ENCODE assay signal across 9 mouse cellular contexts in the genomic region with DNA sequence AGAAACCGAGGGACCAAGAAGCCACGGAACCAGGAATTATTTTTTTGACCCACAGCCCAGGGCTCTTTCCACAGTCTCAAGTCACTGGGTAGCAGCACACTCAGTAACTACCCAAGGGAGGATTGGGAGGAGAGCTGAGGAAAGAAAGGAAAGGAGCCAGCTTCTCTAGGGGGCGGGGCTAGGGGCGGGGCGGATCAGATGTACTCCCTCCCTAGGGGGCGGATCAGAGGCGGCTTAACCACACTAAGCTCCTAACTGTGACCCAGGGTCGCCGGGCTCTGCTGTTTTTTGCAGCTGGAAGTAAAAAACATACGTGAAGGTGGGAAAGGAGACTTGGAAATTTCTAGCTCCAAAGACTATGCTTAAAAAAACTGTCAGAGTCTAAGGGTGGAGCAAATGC. TPM values are rescaled to one million over a fixed set of nuclear protein-coding genes. Genes with fewer than 3 reads are reported as not detected.
DNase-seq lines count a peak whose midpoint lies in the region; ATAC-seq and TF ChIP-seq lines count a peak whose summit lies in the region.
"Had no signal": no experiment of that assay in that cellular context is flagged by ENCODE, and none has a peak within 500 bp of the region (broad histone marks: within the 10 kb centered on the region; RNA-seq: fewer than 3 reads in every experiment).

No protein-coding gene starts in this region.

- peak; percentile 21 for DNase-seq in kidney, adult 2 months
- DNase-seq in kidney, adult 9 months: no peak
- DNase-seq in R1 (ENCODE audit: low read depth, low spot score): peak; percentile 81
- peak; percentile 68 for DNase-seq in mesoderm, embryonic 11.5 days (ENCODE audit: low read depth, low spot score)
- no peak for DNase-seq in left cerebral cortex, adult 8-10 months (ENCODE audit: low spot score in 2 of 2)
- DNase-seq in layer of hippocampus, postnatal 10 days (ENCODE audit: low spot score in 2 of 2): no peak
- DNase-seq in spleen, adult 18-20 months: no peak
- DNase-seq: adrenal gland, adult 2 months had no signal

- no peaks in the 10 kb centered on the region for H3K27me3 ChIP-seq in kidney, adult 2 months (replicated peaks; ENCODE audit: control insufficient read depth, insufficient read depth, low read length)
- H3K27me3 ChIP-seq in hindbrain, embryonic 12.5 days: no peaks in the 10 kb centered on the region

- no peaks in the 10 kb centered on the region for H3K36me3 ChIP-seq in kidney, adult 2 months (ENCODE audit: control insufficient read depth, insufficient read depth, low read length)
- peaks cover 27% of the 10 kb centered on the region for H3K36me3 ChIP-seq in hindbrain, embryonic 12.5 days

- no peak for ATAC-seq in hindbrain, embryonic 12.5 days (ENCODE audit: low FRiP score)

- no peaks in the 10 kb centered on the region for H3K9me3 ChIP-seq in hindbrain, embryonic 12.5 days (replicated peaks)

- H3K4me1 ChIP-seq in kidney, adult 2 months (ENCODE audit: control insufficient read depth, insufficient read depth, low read length): peaks cover 11% of the 10 kb centered on the region
- peaks cover 68% of the 10 kb centered on the region for H3K4me1 ChIP-seq in hindbrain, embryonic 12.5 days

- no peak for TF ChIP-seq CTCF in kidney, adult 2 months (conservative IDR thresholded peaks at IDR 0.05; ENCODE audit: insufficient read depth, insufficient read length, low read depth, low read length)

- H3K4me3 ChIP-seq in kidney, adult 2 months (ENCODE audit: insufficient read depth, low read depth, low read length): no peak overlapping the region
- H3K4me3 ChIP-seq in hindbrain, embryonic 12.5 days: no peak overlapping the region

- no peak overlapping the region for H3K4me2 ChIP-seq in hindbrain, embryonic 12.5 days (replicated peaks)

- H3K9ac ChIP-seq in hindbrain, embryonic 12.5 days: no peak overlapping the region

- 17% methylated on average over 10 of the region's 10 CpGs for WGBS in kidney, adult 2 months
- WGBS in hindbrain, embryonic 12.5 days: 3% methylated on average over 10 of the region's 10 CpGs

- TF ChIP-seq POLR2A in kidney, adult 2 months (IDR thresholded peaks at IDR 0.05; ENCODE audit: low read depth, low read length): no peak

- H3K27ac ChIP-seq in kidney, adult 2 months (ENCODE audit: insufficient read depth, low read depth, low read length): no peak overlapping the region
- 0 out of 2 replicates have a peak overlapping the region, but pooled peaks have one; percentile 36 for H3K27ac ChIP-seq in hindbrain, embryonic 12.5 days

RNA-seq across cellular contexts. Expression of a gene that starts 39.5 kb away (rescaled TPM):
- 16.1 and 17.4 TPM in 2 replicates for polyA plus RNA-seq in kidney, adult 2 months (2012; rRNA removed)
- polyA plus RNA-seq in hindbrain, embryonic 12.5 days (2016; fragmentation: Nextera tagmentation; extraction: Ambion mirVana): 111 and 113 TPM in 2 replicates
- total RNA-seq in left cerebral cortex, adult 8-10 months (2022): 10 to 100 TPM; 28.9 to 39.8 (median 30.8) TPM
- 10 to 100 TPM; 38.1 to 39.9 TPM for total RNA-seq in layer of hippocampus, postnatal 10 days (2021)

RNA-seq across cellular contexts. Expression of a gene that starts 47.3 kb away (rescaled TPM):
- 10.0 and 10.6 TPM in 2 replicates for polyA plus RNA-seq in kidney, adult 2 months (2012; rRNA removed)
- 54.3 and 57.3 TPM in 2 replicates for polyA plus RNA-seq in hindbrain, embryonic 12.5 days (2016; fragmentation: Nextera tagmentation; extraction: Ambion mirVana)
- 10 to 100 TPM in 3 of 4 experiments, 1 to 10 TPM in 1; 9.5 to 12.5 (median 10.9) TPM for total RNA-seq in left cerebral cortex, adult 8-10 months (2022)
- 10 to 100 TPM; 11.1 to 13.0 TPM for total RNA-seq in layer of hippocampus, postnatal 10 days (2021)

Comparison
In these comparisons a context has a peak if more than half of its experiments do, and no peak if none do; other contexts are left out.
1. DNase-seq: peak in kidney, adult 2 months (single experiment), R1 (single experiment) and mesoderm, embryonic 11.5 days (single experiment); none in kidney, adult 9 months (single experiment), left cerebral cortex, adult 8-10 months (0 of 2), layer of hippocampus, postnatal 10 days (0 of 2) and spleen, adult 18-20 months (0 of 2).